Mouse (Mus musculus) spleen, adult 18-20 months (tissue): ENCODE results near the gene Lrp6.

Experiments used
- DNase-seq, 2 experiments: peaks; one replicate each; pipeline ENCODE4 v3.0.0; 2022; ENCODE audit warnings: mixed read lengths in 2 of 2

The Lrp6 gene

DNA sequence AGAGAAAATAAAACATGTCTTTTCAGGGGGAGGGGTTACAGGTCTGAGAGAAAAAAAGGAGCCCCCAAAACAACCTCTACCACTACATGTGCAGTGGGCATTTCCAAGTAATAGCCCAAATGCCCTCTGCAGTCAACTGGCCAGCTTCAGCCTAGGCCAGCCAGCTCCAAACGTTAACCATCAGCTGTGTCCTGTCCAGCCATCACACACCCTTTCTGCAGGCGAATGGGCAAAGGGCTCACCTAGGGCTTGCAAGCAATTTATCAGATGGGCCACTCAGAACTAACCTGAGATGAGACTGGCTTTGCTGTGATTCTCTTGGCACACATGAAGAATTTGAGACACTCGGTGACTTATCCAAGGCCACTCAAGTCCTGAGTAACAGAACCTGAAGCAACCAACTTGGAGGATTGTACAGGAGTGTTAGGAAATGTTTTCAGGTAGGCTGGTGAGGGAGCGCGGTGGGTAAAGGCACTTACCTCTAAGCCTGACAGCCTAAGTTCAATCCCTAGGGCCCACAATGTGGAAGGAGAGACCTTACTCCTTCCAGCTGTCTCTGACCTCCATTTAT is 1.3 kb upstream of the Lrp6 start:
- no peak for DNase-seq

DNA sequence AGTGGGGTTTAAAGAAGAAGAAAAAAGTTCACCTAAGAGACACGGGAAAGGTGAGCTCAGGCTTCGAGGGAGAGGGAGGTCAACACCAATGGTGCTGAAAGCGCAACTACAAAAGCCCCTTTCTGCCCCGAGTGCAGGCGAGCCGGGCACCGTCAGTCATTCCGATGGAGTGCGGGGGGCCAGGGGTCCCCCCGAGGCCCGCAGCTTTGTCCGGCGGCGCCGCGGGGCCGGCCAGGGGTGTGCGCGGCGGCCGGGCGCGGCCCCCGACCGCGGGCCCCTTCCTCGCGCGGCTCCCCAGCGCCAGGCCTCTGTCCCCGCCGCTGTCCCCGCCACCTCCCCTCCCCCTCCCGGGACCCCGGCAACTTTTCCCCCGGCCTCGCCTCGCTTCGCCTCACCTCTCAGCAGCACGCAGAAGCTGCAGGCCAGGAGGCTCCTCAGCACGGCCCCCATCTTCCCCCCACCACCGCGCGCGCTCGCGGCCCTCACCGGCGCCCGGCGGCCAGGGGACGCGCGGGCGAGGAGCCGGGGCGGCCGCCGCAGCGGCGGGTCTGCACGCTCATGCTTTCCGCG is 432 bp downstream of the Lrp6 start:
- no peak for DNase-seq

DNA sequence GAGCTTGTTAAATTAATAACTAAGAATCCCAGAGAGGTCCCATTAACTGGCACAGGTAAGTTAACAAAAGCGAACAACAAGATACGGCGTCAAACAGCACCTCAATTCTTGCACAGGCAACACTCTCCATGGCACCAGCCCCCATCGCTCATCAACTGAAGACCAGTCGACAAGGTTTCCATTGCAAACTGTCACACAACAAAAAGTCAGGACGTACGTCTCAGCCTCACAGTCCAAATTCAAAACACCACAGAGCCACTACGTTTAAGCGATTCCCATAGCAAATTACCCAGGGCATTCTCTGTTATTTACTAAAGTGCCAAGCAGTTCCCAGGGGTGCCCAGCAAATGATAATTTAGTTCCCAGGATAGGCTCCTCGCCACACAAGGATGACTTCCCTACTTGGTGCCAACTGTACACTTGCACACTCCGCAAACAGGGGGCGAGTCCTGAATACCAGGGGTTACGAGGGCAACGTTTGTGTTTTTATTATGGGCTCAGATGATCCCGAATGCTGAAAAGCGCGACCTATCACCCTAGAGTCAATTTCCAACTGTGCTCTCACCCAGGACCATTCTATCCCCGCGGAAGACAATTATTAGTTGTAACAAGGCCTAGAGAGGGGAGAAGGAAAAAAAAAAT is 1.0 kb downstream of the Lrp6 start:
- DNase-seq, result peak in 1 of 2 experiments; percentile 14

- DNase-seq, result no peak
Observed at GRCm38 (mm10) chr6:134564539-134564938, 2.2 kb downstream of the Lrp6 start.

DNA sequence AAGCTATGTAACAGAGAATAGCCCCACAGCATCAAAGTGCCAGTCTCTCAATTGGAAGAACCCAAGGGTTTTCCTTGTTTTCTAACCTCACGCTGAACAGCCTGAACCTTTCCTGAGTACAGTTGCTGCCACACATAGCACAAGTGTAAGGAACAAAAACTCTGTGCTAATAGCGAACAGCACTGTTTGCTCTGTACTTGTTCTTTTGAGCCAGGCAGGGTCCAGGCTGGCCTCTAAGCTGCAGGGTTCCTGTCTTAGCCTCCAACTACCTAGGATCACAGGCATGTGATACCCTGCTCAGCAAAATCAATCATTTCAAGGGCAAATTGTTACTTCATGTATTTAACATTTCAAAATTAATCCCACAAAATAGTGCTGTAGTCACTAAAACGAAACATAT is 7.1 kb downstream of the Lrp6 start:
- DNase-seq, result no peak

DNA sequence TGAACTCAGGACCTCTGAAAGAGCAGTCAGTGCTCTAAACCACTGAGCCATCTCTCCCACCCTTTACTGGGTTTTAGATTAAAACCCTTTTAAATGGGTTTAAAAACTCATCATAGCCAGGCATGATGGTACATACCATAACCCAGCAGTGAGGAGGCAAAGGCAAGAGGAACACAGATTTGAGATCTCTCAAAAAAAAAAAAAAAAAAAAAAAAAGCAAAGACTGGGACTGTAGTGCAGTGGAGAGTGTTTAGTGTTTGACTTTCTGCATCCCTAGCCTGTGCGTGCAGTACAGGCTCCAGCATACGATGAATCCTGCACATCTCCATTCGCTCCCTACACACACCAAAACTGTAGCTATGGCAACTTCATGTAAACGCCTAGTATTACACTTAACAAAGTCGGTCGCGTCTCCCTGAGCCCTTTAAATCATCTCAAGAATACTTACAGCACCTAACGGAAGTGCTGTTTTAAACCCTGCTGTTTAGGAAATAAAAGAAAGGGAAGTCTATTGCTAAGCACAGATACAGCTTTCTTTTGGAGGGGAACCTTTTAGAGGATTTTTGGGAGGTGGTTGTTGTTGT is 8.1 kb downstream of the Lrp6 start:
- no peak for DNase-seq

- DNase-seq, result no peak
Observed at GRCm38 (mm10) chr6:134557043-134557442, 9.7 kb downstream of the Lrp6 start.

DNA sequence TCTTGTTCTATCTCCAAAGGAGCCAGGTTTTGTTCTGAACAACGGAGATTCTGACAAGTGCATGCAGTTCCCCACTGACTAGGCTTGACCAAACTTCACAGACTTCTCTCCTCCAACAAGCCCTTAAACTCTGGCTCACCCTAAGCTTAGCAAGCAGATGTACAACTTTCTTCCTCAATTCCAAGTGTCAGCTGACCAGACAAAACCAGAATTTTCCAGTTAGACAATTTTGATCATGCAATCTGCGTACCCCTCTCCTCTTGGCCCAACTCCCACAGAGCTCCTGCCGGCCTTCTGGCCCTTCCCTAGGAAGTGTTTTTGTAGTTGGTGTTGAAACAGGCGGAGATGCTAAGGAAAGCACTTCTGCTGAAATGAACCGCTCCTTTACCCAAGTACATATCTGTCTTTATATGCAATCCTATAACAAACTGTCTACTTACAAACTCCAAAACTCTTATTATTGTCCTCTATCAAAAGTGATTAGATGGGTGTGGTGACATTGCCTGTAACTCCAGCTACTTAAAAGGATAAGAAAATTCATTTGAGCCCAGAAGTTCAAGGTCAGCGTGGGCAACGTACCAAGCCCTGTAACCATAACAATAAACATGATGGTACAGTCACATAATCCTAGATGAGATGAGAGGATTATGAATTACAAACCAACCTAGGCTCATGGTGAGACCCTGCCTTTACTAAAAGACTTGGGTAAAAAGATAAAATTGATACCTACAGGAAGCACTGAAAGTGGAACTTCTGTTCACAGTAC is 10.4 kb downstream of the Lrp6 start:
- no peak for DNase-seq

DNA sequence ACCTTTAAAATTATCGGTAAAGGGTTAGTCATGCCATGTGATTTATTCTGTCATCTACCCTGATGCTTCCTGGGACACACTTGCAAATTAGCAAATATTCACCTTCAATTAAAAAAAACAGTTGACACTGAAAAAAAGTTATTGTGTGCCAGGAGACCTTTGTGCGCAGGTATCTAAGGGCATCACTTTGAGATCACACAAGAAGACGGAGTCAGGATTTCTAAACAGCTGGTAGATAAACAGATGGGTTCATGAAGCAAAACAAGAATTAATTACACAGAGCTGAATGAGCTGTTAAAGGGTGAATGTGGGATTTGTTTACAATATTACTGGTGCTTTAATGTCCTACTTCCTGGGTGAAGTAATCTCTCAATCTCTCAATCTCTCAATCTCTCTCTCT is 11.6 kb downstream of the Lrp6 start:
- DNase-seq, result no peak

DNA sequence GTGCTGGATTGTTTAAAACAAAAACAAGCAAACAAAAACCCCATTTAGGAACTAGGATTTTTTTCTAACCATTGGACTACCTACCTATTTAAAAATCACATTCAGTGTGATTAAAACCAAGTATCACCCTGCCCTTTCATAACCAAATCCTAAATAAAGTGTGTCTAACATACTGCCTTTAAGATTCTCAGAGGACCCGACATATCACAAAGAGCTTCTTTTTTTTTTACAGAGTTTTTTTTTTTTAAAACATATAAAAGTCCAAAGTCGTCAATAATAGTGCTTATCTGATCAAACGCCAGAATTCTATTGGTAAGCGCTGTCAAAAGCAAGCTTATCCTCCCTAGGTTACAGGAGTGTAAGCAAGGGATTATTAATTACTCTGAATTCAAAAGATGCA is 12.5 kb downstream of the Lrp6 start:
- DNase-seq, result no peak

- no peak for DNase-seq
Observed at GRCm38 (mm10) chr6:134551007-134551406, 15.8 kb downstream of the Lrp6 start.

DNA sequence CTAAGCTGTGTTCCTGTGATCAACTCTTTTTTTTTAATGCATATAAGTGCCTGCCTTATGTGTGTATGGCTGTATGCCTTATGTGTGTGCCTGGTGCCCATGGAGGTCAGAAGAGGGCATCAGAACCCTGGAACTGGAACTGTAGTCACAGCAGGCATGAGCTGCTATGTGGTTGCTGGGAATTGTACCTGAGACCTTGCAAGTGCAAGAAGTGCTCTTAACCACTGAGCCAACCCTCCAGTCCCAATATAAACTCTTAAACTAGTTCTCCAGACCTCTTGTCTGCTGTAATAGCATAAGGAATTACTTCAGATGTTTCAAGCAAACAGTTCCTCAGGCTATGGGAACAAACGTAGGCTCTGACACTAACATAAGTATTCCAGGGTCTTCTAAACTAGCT is 16.4 kb downstream of the Lrp6 start:
- no peak for DNase-seq

DNA sequence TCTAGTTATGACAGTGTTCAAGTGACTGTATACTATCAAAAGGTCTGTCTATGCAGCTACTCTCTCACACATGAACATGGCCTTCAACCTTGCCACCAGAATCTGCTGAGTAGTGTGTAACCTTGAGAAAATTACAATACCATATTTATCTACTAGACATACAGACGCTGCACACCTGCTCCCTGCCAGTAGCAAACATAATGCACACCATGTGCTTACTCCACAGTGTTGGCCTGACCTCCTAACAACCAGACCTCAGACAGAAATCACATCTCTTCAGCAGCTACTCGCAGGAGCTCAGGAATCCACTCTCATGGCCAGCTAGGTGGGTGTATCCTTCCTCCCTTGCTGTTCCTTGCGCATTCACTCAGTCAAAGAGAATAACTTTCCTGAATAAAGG is 21.9 kb downstream of the Lrp6 start:
- DNase-seq, result no peak

DNA sequence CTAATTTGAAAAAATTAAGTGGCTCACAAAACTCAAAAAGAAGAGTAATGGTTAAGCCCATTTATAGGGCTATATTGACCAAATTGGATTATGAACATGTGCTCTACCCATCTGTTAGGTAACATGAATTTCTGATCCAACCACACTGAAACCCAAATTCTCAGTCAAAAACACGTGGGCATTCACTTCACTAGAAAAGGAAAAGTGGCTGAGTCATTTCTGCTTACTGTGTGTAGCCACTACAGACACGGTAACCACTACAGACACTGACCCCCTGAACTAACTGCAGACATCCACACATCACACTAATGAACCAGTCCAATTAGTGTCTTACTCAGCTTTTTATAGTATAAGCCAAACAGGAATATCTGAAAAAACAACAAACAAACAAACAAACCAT is 22.7 kb downstream of the Lrp6 start:
- DNase-seq, result no peak

DNA sequence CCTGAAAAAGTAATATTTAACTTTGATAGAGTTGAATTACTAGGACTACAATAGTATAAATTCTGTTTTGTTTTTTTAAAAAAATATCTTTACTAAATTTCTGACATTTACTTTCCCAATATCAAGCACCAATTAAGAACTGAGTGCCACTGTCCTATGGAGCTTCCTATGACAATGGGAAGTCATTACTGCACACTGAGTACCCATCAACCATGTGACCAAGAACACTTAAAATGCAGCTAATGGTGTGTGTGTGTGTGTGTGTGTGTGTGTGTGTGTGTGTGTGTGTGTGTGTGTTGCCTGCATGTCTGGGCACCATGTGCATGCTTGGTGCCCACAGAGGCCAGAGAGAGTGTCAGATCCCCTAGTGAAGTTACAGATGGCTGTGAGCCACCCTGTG is 23.2 kb downstream of the Lrp6 start:
- no peak for DNase-seq

DNA sequence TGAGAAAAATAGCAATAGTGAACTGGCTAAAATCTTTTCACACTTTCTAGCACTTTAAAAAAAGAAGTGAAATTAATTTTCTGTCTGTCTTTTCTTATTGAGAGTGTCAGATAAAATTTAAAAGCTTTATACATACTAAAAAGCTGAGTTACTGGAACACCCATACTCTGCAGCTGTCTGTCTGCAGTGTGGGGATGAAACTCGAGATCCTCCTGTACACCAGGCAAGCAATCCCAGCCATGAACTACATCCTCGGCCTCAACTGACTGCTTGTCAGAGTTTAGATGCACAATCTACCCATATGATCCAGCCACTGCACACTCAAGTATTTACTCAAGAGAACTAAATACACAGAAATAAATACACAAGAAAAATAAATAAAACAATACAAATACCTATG is 24.4 kb downstream of the Lrp6 start:
- DNase-seq, result no peak

- DNase-seq, result no peak
Observed at GRCm38 (mm10) chr6:134540161-134540560, 26.6 kb downstream of the Lrp6 start.

- DNase-seq, result no peak
Observed at GRCm38 (mm10) chr6:134539459-134539858, 27.3 kb downstream of the Lrp6 start.

DNA sequence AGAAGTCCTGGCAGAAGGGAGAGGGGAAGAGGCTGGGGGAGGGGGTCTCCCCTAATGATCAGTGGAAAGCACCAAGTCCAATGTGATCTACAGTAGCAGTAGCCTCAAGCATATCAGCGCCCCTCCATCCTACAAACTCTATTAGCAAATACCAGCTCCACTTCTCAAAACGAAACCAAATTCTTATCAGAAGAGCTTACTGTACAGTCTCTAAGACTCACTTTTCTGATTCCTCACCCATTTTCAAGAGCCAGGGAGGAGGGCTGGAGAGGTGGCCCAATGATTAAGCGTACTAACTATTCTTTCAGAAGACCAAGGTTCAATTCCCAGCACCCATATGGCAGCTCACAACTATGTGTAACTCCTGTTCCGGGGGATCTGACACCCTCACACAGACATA is 28.0 kb downstream of the Lrp6 start:
- DNase-seq, result no peak

DNA sequence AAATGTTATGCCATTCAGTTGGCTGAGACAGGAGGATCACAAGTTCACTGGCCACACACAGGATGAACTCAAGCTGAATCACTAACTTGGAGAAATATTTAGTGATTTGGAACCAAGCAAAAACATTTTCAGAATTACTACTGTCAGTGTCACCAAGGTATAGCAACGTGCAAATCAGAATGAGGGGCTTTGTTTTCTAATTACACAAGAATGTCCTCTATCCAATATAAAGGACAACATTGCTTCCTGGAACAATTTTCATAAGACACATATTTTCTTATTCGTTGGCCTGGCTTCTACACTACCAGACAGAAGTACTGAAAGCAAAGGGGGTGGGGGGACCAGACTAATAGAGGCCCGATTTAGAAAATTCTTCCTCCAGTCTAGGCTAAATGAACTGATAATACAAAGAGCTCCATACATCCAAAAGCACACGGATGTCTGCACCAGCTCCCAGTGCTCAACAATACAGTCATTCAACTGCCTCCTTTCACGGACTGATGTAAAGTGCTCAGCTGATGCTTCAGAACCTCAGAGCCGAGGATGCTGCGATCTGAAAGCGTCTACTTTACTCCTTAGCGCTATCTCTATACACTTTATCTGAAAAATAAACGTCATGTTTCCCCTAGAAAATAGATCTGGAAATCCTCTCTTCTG is 29.2 kb downstream of the Lrp6 start:
- no peak for DNase-seq

DNA sequence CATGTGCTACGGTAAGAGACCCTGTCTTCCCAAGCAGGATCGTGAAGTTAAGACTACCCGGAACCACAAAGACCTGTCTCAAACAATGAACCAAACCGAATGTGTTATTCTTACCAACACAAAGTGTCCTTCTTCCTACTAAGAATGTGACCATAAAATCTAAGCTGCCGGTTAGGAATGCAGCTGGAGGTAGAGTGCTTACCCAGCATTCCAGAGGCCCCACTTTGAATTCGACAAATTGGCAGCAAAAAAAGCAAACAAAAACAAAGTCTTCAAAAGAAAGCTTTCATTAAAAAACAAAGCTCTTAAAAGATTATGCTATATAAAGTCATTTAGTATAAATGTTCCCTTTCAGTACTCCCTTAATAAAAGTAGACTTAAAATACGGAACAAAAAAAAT is 31.6 kb downstream of the Lrp6 start:
- no peak for DNase-seq

DNA sequence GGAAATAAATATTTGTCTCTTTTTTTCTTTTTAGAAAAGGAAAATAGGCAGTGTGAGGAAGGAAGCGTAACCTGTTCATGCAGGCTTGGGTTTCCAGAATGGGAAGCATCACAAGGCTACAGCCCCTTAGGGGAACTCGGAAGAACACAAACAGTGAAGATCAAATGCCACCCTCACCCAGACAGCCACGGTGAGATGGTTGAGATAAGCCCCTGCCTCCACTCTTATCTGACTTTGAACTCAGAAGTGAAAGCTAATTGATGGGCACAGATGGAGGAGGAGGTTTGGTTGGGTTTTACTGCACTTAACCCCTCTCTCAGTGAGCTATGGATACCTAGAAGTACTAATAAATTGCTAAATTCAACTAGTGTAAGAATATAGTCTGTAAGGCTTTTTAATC is 33.7 kb downstream of the Lrp6 start:
- no peak for DNase-seq

- no peak for DNase-seq
Observed at GRCm38 (mm10) chr6:134531950-134532349, 34.8 kb downstream of the Lrp6 start.
